Mouse (Mus musculus): Measurements from ENCODE around the gene Dmpk. TPM values are rescaled to one million over a fixed set of nuclear protein-coding genes. Genes with fewer than 3 reads are reported as not detected.

Dmpk gene
- total RNA-seq, 1 experiment from 2014 or later, result 3.6 TPM

DNA sequence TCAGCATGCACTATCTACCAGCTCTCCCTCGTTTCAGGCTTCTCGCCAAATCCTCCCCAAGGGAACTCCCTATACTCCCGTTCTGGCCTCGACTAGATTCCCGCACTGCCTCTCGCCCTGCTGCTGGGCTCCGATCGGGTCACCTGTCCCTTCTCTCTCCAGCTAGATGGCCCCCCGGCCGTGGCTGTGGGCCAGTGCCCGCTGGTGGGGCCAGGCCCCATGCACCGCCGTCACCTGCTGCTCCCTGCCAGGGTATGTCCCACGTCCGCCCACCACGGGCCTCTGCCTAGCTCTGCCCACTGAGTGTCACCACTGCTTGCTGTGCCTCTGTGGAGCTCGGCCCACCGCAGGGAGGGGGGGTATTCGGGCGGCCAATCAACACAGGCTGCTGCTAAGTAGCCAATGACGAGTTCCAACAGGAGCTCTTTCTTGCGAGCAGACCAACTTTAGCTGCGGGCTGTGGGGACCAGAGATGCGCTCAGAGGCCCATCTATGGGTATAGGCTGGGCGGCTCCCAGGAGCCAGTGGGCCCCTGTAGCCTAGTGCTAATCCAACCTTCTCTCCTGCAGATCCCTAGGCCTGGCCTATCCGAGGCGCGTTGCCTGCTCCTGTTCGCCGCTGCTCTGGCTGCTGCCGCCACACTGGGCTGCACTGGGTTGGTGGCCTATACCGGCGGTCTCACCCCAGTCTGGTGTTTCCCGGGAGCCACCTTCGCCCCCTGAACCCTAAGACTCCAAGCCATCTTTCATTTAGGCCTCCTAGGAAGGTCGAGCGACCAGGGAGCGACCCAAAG, 8.9 kb downstream of the Dmpk start:
- ATAC-seq (replicated peaks in 1 of 2; ENCODE audit: insufficient read depth in 1 of 2, low FRiP score in 2 of 2, low TSS enrichment in 1 of 2, low read depth in 1 of 2, poor library complexity in 2 of 2, severe bottlenecking in 2 of 2), result peak; percentile 2 to 18; a peak in 1 of 4 replicates

DNA sequence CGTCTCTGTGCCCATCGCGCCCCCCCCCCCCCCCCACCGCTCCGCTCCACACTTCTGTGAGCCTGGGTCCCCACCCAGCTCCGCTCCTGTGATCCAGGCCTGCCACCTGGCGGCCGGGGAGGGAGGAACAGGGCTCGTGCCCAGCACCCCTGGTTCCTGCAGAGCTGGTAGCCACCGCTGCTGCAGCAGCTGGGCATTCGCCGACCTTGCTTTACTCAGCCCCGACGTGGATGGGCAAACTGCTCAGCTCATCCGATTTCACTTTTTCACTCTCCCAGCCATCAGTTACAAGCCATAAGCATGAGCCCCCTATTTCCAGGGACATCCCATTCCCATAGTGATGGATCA, 9.5 kb downstream of the Dmpk start:
- ATAC-seq (replicated peaks in 1 of 2; ENCODE audit: insufficient read depth in 1 of 2, low FRiP score in 2 of 2, low TSS enrichment in 1 of 2, low read depth in 1 of 2, poor library complexity in 2 of 2, severe bottlenecking in 2 of 2), result peak; percentile 49 to 71

DNA sequence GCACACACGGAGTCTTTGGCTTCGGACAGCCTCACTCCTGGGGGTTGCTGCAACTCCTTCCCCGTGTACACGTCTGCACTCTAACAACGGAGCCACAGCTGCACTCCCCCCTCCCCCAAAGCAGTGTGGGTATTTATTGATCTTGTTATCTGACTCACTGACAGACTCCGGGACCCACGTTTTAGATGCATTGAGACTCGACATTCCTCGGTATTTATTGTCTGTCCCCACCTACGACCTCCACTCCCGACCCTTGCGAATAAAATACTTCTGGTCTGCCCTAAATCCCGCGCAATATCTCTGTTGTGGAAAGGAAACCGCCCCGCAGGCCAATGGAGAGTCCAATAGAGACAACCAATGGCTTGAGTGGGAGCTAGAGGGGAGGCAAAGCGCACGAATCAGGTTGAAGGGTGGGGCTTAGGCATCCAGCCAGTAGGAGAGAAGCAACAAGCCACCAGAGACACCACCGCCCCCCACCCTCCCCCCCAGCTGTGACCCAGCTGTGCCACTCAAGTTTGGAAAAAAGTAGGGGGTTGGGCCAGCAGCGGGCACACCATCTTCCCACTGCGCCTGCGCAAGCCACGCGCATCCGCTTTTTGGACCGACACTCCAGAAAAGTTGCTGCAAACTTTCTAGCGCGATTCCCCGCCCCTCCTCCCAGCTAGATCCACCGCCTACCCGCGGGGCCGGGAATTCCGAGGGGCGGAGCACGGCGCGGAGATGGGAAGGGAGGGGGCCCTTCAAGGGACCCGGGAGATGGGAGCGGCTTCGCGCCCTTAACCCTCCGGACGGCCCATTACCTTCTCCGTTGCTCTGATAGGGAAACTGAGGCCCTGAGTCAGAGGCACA, 10.1 kb downstream of the Dmpk start:
- ATAC-seq (replicated peaks in 1 of 2; ENCODE audit: insufficient read depth in 1 of 2, low FRiP score in 2 of 2, low TSS enrichment in 1 of 2, low read depth in 1 of 2, poor library complexity in 2 of 2, severe bottlenecking in 2 of 2), result peak; percentile 74 to 75

DNA sequence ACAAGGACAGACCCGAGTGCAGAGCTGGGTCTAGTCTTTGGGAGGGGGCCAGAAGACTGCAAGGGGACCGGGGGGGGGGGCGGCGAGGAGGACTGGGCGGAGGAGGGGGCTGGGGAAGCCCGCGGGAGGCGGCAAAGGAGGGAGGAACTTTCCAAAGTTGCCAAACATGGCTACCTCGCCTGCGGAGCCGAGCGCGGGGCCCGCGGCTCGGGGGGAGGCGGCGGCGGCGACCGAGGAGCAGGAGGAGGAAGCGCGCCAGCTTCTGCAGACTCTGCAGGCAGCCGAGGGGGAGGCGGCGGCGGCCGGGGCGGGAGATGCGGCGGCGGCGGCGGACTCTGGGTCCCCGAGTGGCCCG, 10.8 kb downstream of the Dmpk start, which contains the start of gene Six5:
Gene Six5, plus strand, starts transcription at position 124 of the 355 bp plus-strand sequence.
- ATAC-seq (replicated peaks in 1 of 2; ENCODE audit: insufficient read depth in 1 of 2, low FRiP score in 2 of 2, low TSS enrichment in 1 of 2, low read depth in 1 of 2, poor library complexity in 2 of 2, severe bottlenecking in 2 of 2), result no peak

DNA sequence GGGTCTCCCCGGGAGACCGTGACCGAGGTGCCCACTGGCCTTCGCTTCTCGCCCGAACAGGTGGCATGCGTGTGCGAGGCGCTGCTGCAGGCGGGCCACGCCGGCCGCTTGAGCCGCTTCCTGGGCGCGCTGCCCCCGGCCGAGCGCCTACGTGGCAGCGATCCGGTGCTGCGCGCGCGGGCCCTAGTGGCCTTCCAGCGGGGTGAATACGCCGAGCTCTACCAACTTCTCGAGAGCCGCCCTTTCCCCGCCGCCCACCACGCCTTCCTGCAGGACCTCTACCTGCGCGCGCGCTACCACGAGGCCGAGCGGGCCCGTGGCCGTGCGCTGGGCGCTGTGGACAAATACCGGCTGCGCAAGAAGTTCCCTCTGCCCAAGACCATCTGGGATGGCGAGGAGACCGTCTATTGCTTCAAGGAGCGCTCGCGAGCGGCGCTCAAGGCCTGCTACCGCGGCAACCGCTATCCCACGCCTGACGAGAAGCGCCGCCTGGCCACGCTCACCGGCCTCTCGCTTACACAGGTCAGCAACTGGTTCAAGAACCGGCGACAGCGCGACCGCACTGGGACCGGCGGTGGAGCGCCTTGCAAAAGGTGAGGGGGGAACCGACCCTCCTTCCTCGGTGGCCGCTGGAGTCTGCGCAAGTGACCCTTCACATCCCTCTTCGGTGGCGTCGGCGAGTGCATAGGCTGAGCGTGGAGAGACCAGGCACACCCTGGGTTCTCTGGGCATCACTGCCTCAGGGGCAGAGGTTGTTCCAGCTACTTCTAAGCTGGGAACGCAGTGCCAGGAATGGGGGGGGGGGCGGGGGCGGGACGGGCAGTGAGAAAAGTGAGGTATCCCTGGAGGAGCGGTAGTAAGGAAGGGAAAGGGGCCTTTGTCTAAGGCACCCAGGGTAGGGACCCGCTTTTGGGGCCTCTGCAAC, 11.4 kb downstream of the Dmpk start:
- no peak for ATAC-seq (replicated peaks in 1 of 2; ENCODE audit: insufficient read depth in 1 of 2, low FRiP score in 2 of 2, low TSS enrichment in 1 of 2, low read depth in 1 of 2, poor library complexity in 2 of 2, severe bottlenecking in 2 of 2)

DNA sequence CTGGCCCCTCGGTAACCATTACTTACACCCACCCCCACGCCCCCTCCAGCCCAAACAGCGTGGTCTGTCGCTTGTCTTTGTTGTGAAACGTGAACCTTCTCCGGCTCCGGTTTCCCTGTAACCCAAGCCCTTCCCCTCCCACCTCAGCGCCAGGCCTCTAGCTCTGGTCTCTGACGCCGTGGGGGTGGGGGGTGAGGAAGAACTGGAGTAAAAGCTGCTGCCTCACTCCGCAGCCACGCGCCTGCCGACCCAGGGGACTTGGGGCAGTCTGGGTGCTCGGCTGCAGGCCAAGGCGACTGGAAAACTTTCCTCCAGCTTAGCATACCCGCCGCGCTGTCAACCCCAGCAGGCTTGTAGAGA, 12.1 kb downstream of the Dmpk start:
- peak; percentile 17 to 33; a peak in 2 of 4 replicates for ATAC-seq (replicated peaks in 1 of 2; ENCODE audit: insufficient read depth in 1 of 2, low FRiP score in 2 of 2, low TSS enrichment in 1 of 2, low read depth in 1 of 2, poor library complexity in 2 of 2, severe bottlenecking in 2 of 2)

DNA sequence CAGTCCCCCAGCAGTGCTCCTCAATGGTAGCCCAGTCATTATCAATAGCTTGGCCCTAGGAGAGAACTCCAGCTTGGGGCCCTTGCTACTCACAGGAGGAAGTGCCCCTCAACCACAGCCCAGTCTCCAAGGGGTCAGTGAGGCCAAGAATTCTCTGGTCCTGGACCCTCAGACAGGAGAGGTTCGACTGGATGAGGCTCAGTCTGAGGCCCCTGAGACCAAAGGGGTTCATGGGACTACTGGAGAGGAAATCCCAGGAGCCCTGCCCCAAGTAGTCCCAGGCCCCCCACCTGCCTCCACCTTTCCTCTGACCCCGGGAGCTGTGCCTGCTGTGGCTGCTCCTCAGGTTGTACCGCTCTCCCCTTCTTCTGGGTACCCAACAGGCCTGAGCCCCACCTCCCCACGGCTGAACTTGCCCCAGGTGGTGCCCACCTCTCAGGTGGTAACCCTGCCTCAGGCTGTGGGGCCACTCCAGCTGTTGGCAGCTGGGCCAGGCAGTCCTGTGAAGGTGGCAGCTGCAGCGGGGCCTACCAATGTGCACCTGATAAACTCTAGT, 12.8 kb downstream of the Dmpk start:
- no peak for ATAC-seq (replicated peaks in 1 of 2; ENCODE audit: insufficient read depth in 1 of 2, low FRiP score in 2 of 2, low TSS enrichment in 1 of 2, low read depth in 1 of 2, poor library complexity in 2 of 2, severe bottlenecking in 2 of 2)

DNA sequence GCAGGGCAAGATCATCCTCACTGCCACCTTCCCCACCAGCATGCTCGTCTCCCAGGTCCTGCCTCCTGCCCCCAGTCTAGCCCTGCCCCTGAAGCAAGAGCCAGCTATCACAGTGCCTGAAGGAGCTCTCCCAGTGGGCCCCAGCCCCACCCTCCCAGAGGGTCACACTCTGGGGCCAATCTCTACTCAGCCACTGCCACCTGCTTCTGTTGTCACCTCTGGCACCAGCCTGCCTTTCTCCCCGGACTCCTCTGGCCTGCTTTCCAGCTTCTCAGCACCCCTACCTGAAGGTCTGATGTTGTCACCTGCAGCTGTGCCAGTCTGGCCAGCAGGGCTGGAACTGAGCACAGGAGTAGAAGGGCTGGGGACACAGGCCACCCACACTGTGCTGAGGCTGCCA, 13.6 kb downstream of the Dmpk start:
- no peak for ATAC-seq (replicated peaks in 1 of 2; ENCODE audit: insufficient read depth in 1 of 2, low FRiP score in 2 of 2, low TSS enrichment in 1 of 2, low read depth in 1 of 2, poor library complexity in 2 of 2, severe bottlenecking in 2 of 2)

DNA sequence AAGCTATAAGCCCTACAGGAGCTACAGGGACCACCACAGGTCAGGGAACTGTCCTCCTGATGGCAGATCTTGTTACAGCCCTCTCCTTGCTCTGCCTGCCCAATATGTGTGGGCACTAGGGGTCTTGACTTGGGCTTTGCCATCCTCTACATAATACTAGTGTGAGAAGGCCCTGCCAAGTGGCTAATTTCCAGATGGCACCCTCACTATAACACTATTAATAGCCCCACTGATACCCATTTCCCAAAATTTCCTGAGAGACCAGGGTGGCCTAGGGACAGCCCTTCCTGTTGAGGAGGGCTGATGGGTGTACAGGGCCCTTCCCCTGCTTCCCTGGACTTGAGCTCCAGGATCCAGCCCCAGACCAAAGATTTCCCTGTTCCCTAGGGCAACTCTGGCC, 14.2 kb downstream of the Dmpk start:
- no peak for ATAC-seq (replicated peaks in 1 of 2; ENCODE audit: insufficient read depth in 1 of 2, low FRiP score in 2 of 2, low TSS enrichment in 1 of 2, low read depth in 1 of 2, poor library complexity in 2 of 2, severe bottlenecking in 2 of 2)

DNA sequence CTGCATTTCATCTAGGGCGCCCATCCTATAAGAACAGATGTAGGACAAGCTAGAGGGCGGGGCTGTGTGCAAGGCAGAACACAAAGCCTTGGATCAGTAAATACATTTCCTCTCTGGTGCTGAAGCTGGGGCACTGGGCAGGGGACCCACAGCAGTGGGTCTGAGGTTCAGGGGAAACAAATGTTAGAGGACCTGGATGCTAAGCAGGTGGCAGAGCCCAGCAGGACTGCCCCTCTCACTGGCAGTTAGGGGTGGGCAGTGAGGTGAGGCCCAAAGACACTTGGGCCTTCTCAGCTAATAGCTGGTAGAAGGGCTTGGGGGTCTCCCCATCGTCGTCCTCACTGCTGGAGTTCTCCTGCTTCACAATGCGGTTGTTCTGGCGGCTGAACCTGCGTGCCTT, 15.2 kb downstream of the Dmpk start:
- no peak for ATAC-seq (replicated peaks in 1 of 2; ENCODE audit: insufficient read depth in 1 of 2, low FRiP score in 2 of 2, low TSS enrichment in 1 of 2, low read depth in 1 of 2, poor library complexity in 2 of 2, severe bottlenecking in 2 of 2)

DNA sequence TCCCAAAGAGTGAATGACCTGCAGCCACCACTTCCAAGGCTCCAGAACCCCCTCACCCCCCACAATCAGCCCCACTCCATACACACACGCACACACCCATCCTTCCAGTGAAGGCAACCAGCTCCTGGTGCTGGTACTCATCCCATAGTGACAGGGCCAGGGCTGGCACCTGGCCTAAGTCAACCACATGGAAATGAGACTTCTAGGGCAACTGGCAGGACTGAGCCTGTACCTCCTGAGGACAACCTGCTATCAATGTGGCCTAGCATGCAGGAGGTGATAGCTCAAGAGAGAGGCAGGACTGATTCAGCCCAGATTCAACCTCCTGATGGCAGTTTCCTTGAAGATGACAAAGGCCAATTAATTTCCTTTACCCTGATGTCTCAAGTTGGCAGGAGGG, 16.6 kb downstream of the Dmpk start:
- no peak for ATAC-seq (replicated peaks in 1 of 2; ENCODE audit: insufficient read depth in 1 of 2, low FRiP score in 2 of 2, low TSS enrichment in 1 of 2, low read depth in 1 of 2, poor library complexity in 2 of 2, severe bottlenecking in 2 of 2)

DNA sequence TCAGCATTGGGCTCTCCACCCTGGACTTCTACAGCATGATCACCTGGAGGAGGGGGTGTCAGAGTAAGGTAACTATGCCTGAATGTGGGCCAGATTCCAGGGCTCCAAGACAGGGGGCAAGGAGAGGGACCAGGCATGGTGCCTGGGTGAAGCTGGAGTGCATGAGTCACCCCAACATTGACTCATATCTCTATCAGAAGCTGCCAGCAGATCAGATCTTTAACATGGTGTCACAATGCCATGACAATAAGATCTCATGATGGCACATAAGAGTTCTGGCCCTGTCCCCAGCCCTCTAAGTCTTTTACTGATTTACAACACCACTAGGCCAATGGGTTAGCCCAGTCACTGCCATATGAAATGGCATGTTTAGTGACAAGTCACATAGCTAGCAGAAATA, 20.1 kb downstream of the Dmpk start:
- no peak for ATAC-seq (replicated peaks in 1 of 2; ENCODE audit: insufficient read depth in 1 of 2, low FRiP score in 2 of 2, low TSS enrichment in 1 of 2, low read depth in 1 of 2, poor library complexity in 2 of 2, severe bottlenecking in 2 of 2)

DNA sequence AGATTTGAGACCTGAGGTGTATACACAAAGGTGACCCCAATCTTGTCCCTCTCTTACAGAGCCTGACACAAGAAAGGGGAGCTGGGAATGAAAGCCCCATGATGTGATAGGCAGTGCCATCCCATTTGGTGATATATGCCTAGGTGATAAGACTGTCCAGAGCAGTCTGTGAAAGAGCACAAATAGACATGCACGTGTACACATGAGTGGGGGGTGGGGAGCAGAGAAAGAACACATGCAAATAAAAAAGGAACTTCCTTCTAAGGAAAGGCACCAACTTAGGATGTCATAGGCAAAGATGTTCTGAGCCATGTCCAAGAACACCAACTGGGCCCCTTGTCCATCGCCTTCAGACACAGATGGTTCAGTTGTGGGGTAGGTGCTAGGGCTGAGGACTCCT, 20.8 kb downstream of the Dmpk start:
- ATAC-seq (replicated peaks in 1 of 2; ENCODE audit: insufficient read depth in 1 of 2, low FRiP score in 2 of 2, low TSS enrichment in 1 of 2, low read depth in 1 of 2, poor library complexity in 2 of 2, severe bottlenecking in 2 of 2), result no peak

DNA sequence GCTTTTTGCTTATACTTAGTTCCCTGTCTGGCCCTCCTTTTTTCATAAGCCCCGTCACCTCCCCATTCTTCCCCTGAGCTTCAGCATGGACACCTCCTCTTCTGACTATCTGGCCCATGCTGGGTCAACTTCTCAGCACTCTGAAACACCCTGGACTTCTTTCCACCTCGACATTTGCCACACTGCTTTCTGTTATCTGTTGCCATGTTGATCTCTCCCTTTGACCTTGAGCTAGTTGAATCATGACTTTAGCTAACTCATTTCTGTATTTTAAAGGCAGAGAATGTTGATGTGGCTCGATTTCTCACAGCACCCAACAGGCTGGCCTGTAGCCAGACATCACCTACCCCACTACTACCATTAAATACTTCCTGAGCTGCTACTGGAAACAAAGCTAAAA, 23.8 kb downstream of the Dmpk start:
- ATAC-seq (replicated peaks in 1 of 2; ENCODE audit: insufficient read depth in 1 of 2, low FRiP score in 2 of 2, low TSS enrichment in 1 of 2, low read depth in 1 of 2, poor library complexity in 2 of 2, severe bottlenecking in 2 of 2), result no peak

DNA sequence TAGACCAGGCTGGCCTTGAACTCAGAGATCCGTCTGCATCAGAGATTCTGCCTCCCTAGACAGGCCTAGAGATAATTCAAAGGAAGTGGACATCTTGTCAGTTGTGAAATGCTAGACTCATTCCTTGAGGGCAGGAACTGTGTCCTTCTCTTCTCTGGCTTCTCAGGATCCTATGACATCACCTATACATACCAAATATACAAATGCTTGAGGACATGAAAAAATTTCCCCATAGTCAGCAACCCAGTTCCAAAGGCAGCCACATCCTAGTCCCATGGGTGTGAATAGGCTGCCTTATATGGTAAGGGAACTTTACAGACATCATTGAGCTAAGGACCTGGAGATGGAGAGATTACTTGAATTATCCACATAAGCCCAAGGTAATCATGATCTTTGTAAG, 25.9 kb downstream of the Dmpk start:
- no peak for ATAC-seq (replicated peaks in 1 of 2; ENCODE audit: insufficient read depth in 1 of 2, low FRiP score in 2 of 2, low TSS enrichment in 1 of 2, low read depth in 1 of 2, poor library complexity in 2 of 2, severe bottlenecking in 2 of 2)

DNA sequence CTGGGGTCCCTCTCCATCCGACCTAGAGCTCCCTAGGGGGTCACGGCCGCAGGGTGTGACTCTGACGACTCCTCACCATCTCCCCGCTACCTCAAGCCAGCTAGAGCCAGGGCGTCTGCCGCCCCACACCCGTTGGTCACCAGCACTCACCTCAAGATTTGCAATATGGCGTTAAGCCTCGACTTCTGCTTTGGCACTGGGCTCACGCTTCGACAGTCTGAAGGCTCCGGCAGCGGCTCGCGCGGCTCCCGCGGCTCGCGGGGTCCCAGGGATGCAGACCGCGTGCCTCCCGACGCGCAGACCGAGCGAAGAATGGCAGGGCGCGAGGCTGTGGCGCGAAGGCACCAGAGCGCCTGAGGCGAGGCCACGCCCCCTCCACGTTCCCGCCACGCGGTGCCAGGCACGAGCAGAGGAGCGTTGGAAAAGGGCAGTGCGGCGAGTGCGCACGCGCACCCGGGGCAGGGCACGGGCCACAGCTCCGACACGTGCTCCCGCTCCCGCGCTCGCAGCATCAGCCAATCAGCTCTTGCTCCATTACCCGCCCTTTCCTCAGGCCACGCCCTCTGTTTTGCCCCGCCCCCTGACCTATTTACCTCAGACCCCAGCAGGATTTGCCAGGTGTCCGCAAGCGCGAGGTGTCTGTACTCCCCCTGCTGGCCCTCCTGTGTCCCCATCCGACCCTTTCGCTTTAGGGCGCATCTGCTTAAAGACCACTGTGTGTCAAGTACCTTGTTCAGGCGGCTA, 34.6 kb downstream of the Dmpk start, which contains the start of gene Gm4969:
Gene Gm4969, minus strand, starts transcription at position 341 of the 744 bp plus-strand sequence.
- no peak for ATAC-seq (replicated peaks in 1 of 2; ENCODE audit: insufficient read depth in 1 of 2, low FRiP score in 2 of 2, low TSS enrichment in 1 of 2, low read depth in 1 of 2, poor library complexity in 2 of 2, severe bottlenecking in 2 of 2)

DNA sequence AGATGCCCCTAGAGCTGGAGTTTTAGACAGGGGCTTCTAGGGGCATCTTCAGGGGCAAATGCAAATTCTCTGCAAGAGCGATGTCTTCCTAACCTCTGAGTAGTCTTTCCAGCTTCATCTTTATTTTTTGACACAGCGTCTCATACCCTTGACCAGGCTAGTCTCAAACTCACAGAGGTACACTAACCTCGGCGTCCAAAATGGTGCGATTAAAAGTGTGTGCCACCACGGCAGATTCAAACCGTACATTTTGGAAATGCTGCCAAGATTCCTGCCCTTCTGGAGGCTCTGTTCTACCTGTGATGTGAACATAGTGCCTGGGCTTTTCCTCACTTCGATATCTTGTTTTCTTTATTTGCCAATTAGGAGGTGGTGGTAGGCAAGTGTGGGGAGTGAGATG, 35.4 kb downstream of the Dmpk start:
- no peak for ATAC-seq (replicated peaks in 1 of 2; ENCODE audit: insufficient read depth in 1 of 2, low FRiP score in 2 of 2, low TSS enrichment in 1 of 2, low read depth in 1 of 2, poor library complexity in 2 of 2, severe bottlenecking in 2 of 2)
